Mouse (Mus musculus): ENCODE data around the gene Slc37a2. TPM values are rescaled to one million over a fixed set of nuclear protein-coding genes. Genes with fewer than 3 reads are reported as not detected.
A peak's percentile ranks its signal among the peaks of the same experiment; 100 is the strongest.
"Not testable (repeated sequence)": the region's sequence is repeated elsewhere in the genome, so short reads cannot be mapped to it uniquely, and the experiment has no call there.

Gene Slc37a2
- under 1 TPM; 0.30 to 0.62 TPM for total RNA-seq (2021)
- long read RNA-seq, experiment 1, full-length matches to known transcripts, result 1 of 1 reads
- long read RNA-seq, experiment 1, partial matches to known transcripts, result 0 of 1 reads
- long read RNA-seq, experiment 1, other reads (novel, unspliced or antisense), result 0 of 1 reads
- long read RNA-seq, experiment 2, partial matches to known transcripts, result 1 of 1 reads
- long read RNA-seq, experiment 2, other reads (novel, unspliced or antisense), result 0 of 1 reads

DNA sequence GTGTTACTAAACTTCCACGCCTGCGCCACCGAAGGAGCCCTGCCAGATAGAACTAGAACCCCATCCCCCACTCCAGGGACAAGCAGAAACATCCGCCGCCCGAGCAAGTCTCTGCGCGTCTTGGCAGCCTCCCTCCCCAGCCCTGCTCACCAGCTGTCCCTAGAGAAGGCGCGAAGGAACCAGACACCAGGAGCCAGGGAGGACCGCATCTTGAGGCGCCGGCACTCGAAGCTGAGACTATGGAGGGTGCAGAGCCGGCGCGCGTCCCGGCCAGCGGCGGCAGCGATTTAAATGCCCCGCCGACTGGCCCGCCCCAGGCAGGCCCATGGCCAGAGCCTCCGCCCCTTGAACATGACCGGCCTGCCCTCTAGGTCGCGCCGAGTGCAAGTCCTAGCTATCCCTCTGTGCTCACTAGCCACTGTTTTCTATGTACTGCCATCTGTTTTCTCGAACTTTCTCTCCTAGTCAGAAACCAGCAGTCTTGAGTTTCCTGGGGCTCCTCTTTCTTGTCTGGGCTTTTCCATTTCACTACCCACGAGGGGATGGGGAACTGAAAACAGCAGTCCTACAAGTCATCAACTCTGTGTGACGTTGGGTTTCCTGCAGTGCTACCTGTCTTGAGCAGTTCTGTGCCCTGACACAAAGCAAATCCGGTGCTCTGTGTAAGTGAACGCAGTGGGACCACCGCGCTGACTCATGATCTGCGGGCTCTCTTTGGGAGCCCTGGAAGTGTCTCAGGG, at the start of gene Slc37a2:
TSS of gene Slc37a2 (minus strand) at position 590 of the 740 bp plus-strand sequence.
- peak; percentile 70 for DNase-seq (ENCODE audit: low spot score)

DNA sequence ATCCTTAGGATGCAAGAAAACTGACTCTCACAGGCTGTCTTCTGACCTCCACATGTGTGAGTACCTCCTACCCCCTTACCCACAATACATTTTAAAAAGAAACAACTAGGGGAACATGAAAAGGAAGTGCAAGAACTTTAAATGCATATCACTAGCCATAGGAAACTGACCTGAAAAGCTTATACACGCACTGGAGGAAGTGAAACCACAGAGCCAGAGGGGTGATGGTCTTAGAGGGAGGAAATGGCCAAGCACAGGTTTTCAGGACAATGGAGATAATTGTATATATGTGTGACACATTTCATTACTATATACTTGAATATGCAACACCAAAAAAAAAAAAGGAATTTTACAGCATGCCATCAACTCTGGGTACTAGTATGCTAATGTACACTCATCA, 46.2 kb upstream of the Slc37a2 start:
- DNase-seq (ENCODE audit: low spot score), result no peak

DNA sequence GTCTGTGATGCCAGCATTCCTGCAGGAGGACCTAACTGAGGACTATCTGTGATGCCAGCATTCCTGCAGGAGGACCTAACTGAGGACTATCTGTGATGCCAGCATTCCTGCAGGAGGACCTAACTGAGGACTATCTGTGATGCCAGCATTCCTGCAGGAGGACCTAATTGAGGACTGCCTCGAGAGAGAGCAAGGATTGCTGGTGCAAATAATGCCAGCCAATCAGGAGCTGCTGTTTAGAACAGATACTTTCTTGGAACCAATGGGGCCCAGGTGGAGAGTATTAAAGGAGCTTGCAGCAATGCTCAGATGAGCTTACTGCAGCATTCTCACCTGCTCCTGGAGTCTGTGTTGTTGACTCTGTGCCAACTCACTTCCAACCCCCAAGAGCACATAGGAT, 45.0 kb upstream of the Slc37a2 start:
- not testable (repeated sequence) for DNase-seq (ENCODE audit: low spot score)

DNA sequence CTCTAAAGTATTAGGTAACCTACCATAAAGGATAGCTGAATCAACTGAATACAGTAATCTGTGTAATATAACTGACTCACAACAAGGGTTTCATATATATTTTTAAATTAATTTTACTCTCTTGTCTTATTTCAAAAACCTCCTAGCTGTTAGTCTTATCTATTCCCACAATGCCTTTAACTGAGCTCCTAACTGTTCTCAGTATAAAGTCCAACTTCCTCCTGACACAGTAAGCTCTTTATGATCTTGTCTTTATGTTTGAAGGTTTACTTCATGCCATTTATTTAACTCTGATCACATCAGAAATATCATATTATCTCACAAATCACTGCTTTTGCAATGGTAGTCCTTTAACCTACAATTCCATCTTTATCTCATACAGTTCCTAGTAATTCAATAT, 40.0 kb upstream of the Slc37a2 start:
- DNase-seq (ENCODE audit: low spot score), result no peak

DNA sequence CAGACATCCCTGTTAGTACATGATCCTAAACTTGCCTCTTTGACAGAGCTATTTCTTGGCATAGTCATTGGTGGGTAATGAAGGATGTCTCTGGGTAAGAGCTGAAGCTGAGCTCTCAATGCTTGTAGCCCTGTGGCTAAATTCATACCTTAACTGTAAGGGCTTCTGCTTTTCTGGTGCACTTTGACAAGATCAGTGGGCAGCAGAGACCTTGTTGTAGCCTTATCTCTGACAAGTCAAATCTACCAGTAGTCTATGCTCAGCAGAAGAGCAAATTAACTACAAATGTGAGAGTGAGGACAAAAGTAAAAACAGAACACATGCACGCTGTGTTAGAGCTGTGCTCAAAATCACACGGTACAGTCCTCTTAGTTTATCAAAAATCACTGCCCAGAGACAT, 11.1 kb upstream of the Slc37a2 start:
- DNase-seq (ENCODE audit: low spot score), result no peak

DNA sequence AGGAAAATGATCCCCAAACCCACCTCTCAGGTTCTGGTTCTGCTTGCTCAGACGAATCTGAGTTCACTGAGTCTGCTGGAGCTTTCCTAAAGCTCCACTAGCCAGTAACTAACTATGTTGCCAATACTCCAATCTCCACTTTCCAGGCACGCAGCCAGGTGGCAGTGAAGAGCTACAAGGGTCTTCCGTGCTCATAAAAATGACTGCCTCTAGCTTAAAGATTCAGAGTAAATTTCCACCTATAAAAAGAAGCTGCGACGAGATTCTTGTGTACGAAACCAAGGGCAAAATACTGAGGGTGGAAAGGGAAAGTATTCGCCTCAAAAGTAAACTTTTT, 319 bp upstream of the Slc37a2 start:
- no peak for DNase-seq (ENCODE audit: low spot score)

DNA sequence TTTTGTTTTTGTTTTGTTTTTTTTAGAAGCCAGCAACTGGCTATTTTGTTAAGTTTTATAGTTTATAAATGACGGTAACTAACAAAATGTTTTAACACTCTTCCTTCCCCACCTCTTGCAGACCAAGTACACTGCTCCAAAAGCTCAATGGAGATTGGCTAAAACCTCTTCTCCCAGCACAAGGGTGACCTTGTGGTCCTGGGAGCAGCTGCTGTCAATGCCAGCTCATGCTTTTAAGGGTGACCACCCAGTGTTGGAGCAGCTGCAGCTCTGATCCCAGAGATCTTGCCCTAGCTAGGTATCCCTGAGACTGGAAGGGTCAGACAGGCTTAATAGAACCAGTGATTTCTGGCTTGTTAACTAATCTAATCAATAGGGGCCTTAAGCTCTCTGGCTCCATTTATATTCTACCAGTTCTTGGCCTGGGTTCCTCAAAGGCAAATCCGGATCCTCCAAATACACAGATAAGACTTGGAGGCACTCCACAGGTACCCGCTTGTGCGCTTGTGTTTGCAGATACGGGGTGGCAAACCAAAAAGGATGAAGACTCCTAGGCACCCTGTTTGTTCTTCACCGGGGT, 917 bp downstream of the Slc37a2 start:
- DNase-seq (ENCODE audit: low spot score), result no peak

DNA sequence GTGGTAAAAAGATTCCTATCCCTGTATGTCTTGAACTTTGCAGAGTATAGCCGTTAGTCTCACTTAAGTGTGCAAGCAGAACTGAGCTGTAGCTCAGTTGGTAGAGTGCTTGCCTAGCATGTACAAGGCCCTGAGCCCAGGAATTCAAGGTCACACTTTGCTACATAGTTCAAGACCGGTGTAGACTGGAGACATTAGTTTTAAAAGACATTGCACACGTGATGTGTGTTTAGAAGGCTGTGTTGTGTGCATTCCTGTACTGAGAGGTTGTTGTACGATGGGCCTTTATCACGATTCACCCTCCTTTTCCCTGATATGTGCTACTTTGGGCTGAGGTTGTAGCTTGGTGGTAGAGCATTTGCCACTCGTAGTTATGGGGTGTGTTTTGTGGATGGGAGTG, 4.9 kb downstream of the Slc37a2 start:
- no peak for DNase-seq (ENCODE audit: low spot score)

DNA sequence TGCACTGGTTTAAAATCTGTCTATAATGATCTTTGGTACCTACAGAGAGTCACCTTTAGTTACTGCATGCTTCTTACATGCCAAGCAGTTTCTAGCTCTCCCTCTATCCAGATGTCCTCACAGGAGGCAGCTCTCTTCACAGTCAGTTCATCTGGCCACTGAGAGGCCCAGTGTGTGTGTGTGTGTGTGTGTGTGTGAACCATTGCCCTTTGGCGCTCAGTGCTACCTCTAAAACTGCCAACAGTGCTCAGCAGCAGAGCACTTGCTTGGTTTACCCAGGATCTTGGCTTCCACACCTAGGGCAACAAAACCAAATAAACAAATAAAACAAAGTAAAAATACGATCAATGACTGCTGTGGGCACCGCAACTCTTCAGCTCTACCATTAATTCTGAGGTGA, 5.6 kb downstream of the Slc37a2 start:
- no peak for DNase-seq (ENCODE audit: low spot score)

DNA sequence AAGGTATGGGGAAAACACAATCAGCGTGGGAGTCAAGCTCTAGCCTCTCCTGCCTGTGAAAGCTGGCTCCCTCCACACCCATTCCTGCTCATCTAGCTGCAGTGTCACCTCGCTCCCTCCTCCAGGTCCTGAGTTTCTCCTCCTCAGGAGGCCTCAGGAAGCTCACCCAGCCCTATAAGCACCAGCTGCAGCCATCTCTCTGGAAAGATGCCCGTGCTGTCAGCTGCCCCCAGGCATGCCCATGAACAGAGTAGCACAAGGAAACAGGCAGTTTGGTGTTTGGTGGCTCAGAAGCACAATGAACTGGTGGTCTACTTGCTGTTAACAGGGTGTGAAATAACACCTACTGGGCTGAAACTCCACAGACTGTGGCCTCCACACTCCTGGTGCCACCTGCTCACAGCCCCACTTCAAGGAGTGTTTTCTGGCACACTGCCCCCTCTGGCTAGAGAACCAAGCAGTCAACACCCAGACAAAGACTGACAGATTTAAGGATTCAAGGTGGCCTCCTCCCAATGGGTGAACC, 7.1 kb downstream of the Slc37a2 start:
- DNase-seq (ENCODE audit: low spot score), result no peak

DNA sequence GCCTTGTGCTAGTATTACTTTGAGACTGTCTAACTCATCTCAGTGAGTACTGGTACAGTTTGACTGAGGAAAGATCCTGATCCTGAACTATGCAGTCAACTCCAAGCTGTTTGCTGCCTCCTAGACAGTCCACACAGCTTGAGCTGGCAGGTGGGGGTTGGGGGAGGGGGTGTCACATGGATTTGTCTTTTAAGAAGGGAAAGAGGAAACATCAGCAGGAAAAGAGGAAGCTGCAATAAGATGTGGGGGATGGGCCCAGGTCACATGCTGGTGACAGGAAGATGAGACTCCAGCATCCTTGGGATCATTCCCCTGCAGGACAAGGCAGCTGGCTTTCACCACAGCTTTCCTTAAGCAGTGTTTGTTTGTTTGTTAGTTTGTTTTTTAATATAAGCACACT, 8.1 kb downstream of the Slc37a2 start:
- no peak for DNase-seq (ENCODE audit: low spot score)

DNA sequence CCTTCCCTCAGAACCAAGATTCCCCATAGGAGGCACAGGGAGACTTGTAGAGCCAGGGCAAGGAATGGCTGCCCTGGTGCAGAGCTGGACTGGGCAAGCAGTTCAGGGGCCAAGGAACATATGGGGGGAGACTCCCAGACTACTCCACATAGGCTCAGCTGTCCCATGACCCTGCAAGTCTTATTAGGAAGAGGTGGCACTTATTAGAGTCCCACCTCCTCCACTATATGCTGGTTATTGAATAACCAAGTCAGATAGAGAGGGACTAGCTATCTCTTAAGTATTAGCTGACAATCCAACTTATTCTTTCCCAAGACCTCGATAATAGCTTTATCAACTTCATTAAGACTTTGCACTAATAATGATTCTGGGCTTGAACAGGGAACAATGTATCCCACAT, 9.7 kb downstream of the Slc37a2 start:
- DNase-seq (ENCODE audit: low spot score), result no peak

DNA sequence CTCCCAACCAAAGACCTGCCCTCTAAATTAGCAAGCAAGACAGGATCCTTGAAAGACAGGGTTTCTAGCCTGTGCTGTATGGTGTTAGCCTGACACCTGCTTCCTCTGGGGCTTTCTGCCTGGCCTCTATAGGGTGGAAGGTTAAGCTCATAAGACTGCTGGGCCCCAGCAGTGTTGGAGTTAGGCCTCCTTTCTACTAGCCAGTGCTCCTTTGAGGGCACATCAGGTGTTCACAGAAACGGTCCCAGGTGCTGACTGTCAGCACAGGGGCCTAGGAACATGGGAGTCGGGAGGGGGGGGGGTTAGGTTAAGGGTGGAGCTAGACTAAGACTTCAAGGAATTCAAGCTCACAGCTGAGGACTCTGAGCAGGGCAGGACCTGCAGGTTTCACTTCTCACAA, 10.1 kb downstream of the Slc37a2 start:
- DNase-seq (ENCODE audit: low spot score), result no peak

DNA sequence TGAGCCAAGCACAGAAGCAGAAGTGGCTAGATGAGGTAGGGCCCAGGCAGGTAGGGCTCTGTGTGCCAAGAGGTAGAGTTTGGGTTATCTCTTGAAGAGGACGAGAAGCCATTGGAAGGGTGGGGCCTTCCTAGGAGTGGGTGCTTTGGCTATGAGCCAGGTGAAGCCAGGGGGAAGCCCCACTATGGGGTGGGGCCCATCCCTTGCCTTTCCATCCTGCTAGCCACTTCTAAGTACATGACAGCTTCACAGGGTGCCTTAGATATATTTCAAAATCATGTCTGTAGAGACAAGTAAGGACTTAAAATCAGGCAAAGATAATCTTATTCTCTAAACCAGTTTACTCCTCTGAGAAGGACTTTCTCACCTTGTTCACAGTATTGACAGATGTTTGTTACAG, 10.9 kb downstream of the Slc37a2 start:
- no peak for DNase-seq (ENCODE audit: low spot score)

DNA sequence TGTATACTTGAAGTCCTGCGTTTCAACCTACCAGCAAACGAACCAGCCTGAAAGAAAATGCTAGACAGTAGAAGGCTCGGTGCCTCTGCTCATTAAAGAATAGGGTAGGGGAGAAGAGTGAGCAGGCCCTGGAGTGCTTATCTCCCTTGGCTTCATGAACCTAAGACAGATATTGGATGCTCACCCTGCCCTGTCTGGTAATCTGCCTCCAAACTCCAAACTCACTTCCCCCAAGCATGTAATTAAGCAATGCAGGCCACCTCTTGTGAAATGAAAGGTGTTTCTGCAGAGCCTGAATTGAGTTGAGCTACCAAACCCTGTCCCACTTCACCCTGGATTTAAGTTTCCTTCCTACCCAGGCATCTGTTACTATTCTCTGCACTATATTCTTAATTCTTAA, 12.8 kb downstream of the Slc37a2 start:
- DNase-seq (ENCODE audit: low spot score), result no peak

DNA sequence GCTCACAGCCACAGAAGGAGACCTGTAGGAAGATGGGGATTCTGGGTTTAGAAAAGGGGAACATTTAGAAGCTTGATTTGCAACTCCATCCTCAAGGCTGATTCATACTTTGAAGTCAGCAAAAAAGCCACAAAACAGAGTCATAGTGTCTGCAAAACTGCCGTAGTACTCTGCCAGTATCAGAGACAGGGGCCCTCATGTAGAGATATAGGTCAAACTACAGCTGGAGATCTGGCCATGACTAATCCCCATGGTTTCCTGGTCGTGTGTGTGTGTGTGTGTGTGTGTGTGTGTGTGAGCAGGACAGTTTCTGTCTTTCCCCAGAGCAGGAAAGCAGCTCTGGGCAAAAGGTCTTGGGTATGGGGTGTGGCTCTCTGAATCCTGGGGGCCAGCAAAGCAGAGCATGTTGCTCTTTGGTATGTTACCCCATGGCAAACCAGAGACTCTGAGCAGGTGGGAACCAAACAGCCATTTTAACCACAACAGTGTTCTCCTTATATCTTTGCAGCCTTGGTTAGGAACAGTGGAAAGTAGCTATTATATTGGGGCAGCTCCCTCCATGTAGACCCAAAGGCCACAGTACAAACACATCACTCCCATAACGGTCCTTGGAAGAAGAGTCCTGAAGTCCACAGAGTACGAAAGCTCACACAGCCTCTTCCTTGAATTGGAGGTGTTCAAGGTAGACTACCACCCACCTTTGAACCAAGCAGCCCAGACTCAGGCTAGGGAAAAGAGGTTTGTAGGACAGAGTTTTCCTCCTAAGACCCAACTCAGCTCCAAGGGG, 19.4 kb downstream of the Slc37a2 start:
- no peak for DNase-seq (ENCODE audit: low spot score)

DNA sequence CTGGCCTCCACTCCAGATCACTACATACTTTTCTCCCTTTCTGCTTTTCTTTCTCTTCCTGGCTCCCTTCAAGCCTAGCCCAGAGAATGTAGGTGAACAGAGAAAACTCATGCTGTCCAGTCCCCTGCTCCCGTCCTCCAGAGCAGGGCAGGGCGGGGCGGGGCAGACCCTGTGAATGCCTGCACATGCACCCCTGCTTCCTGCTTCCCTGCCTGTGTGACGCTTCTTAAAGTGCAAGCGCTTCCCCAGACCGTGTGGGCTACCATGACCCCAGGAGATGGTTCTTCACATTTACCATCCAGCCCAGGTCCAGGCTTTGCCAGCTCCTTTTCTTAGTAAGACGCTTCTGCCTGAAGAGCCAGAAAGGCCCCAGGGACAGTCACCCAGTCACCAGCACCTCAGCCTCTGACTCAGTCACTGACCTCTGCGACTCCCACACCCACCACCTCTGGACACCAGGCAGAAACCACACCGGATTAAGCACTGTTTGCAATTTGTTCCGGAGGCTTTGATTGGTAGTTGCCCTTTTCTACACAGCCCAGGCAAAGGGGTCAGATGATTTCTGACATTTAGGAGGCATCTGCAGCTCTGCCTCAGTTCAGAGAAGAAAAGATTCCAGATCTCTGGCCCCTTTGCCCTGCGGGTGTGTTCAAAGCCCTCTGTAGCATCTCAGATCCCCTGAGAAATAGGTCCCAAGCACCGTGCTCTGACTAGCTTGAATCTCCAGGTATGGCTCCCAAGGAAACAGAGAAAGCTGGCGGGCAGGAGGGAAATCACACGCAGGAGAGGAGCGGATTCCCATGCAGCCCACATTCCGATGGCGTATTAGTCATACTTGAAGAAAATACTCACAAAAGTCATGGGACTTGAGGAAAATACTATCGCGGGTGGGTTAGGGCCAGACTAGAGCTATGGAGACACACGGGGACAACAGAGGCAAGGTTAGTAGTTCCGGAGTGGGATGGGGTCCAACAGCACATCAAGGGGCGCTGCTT, 23.0 kb downstream of the Slc37a2 start:
- DNase-seq (ENCODE audit: low spot score), result no peak

DNA sequence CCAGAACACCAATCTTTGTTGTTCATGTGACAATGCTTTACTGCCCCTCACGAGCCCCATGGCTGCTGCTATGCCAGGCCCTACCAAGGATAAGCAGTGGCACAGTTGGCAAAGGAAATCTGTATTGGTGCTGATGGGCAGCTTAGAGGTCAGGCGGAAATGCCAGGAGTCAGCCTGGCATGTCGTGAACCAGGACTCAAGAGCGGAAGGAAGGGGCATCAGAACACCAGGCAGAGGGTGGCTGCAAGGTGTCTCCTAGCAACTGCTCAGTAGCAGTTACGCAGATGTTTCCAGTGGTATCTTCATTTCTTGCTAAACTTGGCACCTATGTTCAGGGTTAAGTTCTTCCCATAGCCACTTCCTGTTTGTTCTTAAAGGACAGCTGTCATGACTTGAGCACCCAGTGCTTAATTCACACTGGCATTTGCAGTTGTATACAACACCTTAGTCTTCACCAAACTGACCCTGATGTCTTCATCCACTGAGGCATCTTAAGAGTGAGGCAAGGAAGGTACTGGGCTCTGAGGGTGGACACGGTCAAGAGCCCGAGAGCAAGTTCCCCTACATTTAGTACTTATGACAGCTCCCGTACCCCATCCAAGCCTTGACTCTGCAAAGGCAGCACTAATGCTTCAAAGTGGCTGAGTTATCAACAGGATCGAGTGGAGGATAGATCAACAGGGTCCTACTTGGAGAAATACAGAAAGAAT, 24.9 kb downstream of the Slc37a2 start:
- no peak for DNase-seq (ENCODE audit: low spot score)

DNA sequence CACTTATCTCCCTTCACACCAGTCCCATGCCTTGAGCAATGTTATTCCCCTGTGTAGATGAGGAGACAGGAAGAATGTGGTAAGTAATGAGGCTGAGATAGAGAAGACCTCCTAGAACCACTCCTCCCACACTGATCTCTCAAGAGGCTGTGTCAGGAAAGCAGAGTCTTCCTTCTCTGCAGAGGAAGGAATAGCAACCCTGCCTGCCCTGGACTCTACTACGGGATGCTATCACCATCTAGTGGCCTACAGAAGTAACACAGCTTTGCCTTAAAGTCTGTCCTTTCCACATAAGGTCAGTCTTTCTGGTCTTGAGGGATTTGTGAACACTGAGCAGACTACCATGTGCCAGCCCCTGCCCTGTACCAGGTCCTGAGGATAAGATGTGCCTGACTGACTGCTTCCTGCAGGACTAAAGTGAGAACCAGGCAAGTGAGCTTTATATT, 25.6 kb downstream of the Slc37a2 start:
- DNase-seq (ENCODE audit: low spot score), result peak; percentile 76

DNA sequence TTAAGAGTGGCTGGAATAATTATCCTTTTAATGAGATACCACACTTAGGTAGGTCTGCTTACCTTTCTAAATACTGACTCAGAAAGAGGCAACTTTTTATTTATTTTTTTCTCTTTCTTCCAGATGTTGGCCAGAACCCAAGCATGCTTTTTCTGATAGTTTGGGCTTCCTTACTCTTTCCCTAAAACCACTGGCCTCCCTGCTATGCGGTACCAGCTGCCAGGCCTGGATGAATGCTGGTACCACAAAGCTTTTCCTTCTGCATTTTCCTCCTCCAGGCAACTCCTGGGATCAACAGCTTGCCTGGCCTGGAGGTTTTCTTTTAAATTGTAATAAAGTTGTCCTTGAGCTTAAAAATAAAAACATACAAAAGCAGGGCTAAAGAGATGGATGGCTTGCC, 30.0 kb downstream of the Slc37a2 start:
- no peak for DNase-seq (ENCODE audit: low spot score)
